Mouse (Mus musculus): ENCODE results near the gene Gm14085. TPM values are rescaled to one million over a fixed set of nuclear protein-coding genes. Genes with fewer than 3 reads are reported as not detected.

Gene Gm14085
- total RNA-seq, 1 experiment, result not detected

DNA sequence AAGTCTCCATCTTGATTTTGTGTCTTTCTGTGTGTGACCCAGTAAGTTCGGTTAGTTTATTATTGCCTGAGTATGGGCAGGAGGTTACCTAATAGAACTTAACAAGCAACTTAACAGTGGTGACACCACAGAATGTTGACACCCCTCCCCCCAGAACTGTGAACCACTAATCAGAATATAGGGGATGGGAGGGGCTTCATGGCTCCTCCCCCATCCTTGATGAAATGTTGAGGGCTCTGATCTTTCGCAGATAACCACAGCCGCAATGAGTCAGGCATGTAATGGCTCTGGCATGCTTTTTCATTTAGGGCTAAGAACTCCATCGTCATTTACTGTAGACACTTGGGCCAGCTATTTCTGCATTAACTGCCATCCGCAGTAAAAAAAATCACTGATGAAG, 76.5 kb downstream of the Gm14085 start:
- TF ChIP-seq MAFK (IDR thresholded peaks at IDR 0.05; ENCODE audit: insufficient read depth, low read depth, low read length) (no peak), HCFC1 (IDR thresholded peaks at IDR 0.05; ENCODE audit: borderline replicate concordance, insufficient read depth, low read length) (no peak), ZC3H11A (IDR thresholded peaks at IDR 0.05; ENCODE audit: borderline replicate concordance, low read depth, low read length) (no peak), CHD2 (IDR thresholded peaks at IDR 0.05; ENCODE audit: low read depth, low read length) (no peak), ZNF384 (IDR thresholded peaks at IDR 0.05; ENCODE audit: low read depth, low read length) (no peak)
- Histone ChIP-seq H3K9me3 (ENCODE audit: control insufficient read depth, insufficient read depth, low read depth, low read length) (no peaks in the 10 kb centered on the region), H3K4me1 (ENCODE audit: control insufficient read depth in 2 of 2, insufficient read depth in 2 of 2, low read length in 2 of 2, poor library complexity in 1 of 2) (no peaks in the 10 kb centered on the region), H3K9ac (ENCODE audit: insufficient read depth, low read depth, low read length, poor library complexity, severe bottlenecking) (no peak overlapping the region), H3K4me3 (ENCODE audit: insufficient read depth in 1 of 2, low read depth in 1 of 2, low read length in 2 of 2, poor library complexity in 1 of 2, severe bottlenecking in 1 of 2) (no peak overlapping the region), H3K36me3 (ENCODE audit: control insufficient read depth, insufficient read depth, low read length, poor library complexity, severe bottlenecking) (no peaks in the 10 kb centered on the region), H3K27ac (ENCODE audit: insufficient read depth, low read depth, low read length, poor library complexity, severe bottlenecking) (no peak overlapping the region)
- DNase-seq (ENCODE audit: low read depth, low spot score), result no peak
- in situ Hi-C loops (cut with MboI; ENCODE audit: low sequenced_read_pairs in 2 of 2, unreplicated experiment in 2 of 2), result no loop called here

DNA sequence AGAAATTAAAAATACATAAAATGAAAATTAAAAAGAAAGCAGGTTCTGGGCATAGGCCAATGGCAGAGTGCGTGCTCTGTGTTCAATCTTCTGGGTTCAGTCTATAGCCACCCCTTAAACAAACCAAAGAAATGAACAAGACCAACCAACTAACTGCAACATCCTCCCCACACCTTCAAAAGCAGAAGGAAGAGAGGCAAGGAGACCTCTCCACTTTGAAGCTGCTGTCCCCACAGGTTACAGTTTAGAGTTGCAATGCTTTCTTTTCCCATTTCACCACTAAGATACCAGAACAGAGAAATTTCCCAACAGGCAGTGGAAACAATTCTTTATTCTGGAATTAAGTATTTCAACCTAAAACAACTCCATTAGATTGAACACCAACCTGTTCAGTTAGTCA, 77.5 kb downstream of the Gm14085 start:
- Histone ChIP-seq H3K36me3 (ENCODE audit: control insufficient read depth, insufficient read depth, low read length, poor library complexity, severe bottlenecking) (no peaks in the 10 kb centered on the region), H3K4me3 (ENCODE audit: insufficient read depth in 1 of 2, low read depth in 1 of 2, low read length in 2 of 2, poor library complexity in 1 of 2, severe bottlenecking in 1 of 2) (no peak overlapping the region), H3K4me1 (ENCODE audit: control insufficient read depth in 2 of 2, insufficient read depth in 2 of 2, low read length in 2 of 2, poor library complexity in 1 of 2) (no peaks in the 10 kb centered on the region), H3K9ac (ENCODE audit: insufficient read depth, low read depth, low read length, poor library complexity, severe bottlenecking) (no peak overlapping the region), H3K9me3 (ENCODE audit: control insufficient read depth, insufficient read depth, low read depth, low read length) (no peaks in the 10 kb centered on the region), H3K27ac (ENCODE audit: insufficient read depth, low read depth, low read length, poor library complexity, severe bottlenecking) (no peak overlapping the region)
- in situ Hi-C loops (cut with MboI; ENCODE audit: low sequenced_read_pairs in 2 of 2, unreplicated experiment in 2 of 2), result no loop called here
- TF ChIP-seq HCFC1 (IDR thresholded peaks at IDR 0.05; ENCODE audit: borderline replicate concordance, insufficient read depth, low read length) (no peak), ZNF384 (IDR thresholded peaks at IDR 0.05; ENCODE audit: low read depth, low read length) (no peak), CHD2 (IDR thresholded peaks at IDR 0.05; ENCODE audit: low read depth, low read length) (no peak), ZC3H11A (IDR thresholded peaks at IDR 0.05; ENCODE audit: borderline replicate concordance, low read depth, low read length) (no peak), MAFK (IDR thresholded peaks at IDR 0.05; ENCODE audit: insufficient read depth, low read depth, low read length) (no peak)
- no peak for DNase-seq (ENCODE audit: low read depth, low spot score)

DNA sequence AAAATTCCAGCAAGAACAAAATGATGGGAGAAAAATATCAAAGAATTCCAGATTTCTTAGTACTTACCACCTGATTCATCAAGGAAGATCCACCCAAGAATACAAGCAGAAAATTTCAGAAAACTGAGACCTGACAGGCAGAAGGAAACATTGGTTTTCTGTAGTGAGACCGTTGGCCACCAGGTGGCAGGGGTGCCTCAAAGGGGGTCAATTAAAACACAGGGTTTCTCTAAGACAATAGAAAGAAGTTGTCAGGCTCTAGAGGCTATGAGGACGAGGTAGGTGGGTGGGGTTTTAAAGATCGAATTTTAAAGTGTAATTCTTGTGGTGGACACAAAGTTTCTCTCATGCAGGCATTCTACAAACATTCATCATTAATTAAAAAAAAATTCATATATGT, 84.7 kb downstream of the Gm14085 start:
- H3K27ac ChIP-seq (ENCODE audit: insufficient read depth, low read depth, low read length, poor library complexity, severe bottlenecking), result no peak overlapping the region
- peak; percentile 35 for DNase-seq (ENCODE audit: low read depth, low spot score)
- H3K4me1 ChIP-seq (ENCODE audit: control insufficient read depth in 2 of 2, insufficient read depth in 2 of 2, low read length in 2 of 2, poor library complexity in 1 of 2), result no peaks in the 10 kb centered on the region
- in situ Hi-C loops (cut with MboI; ENCODE audit: low sequenced_read_pairs in 2 of 2, unreplicated experiment in 2 of 2), result no loop called here
- H3K36me3 ChIP-seq (ENCODE audit: control insufficient read depth, insufficient read depth, low read length, poor library complexity, severe bottlenecking), result no peaks in the 10 kb centered on the region
- no peak for TF ChIP-seq ZC3H11A (IDR thresholded peaks at IDR 0.05; ENCODE audit: borderline replicate concordance, low read depth, low read length)
- TF ChIP-seq CHD2 (IDR thresholded peaks at IDR 0.05; ENCODE audit: low read depth, low read length), result no peak
- TF ChIP-seq ZNF384 (IDR thresholded peaks at IDR 0.05; ENCODE audit: low read depth, low read length), result no peak
- no peak for TF ChIP-seq HCFC1 (IDR thresholded peaks at IDR 0.05; ENCODE audit: borderline replicate concordance, insufficient read depth, low read length)
- TF ChIP-seq MAFK (IDR thresholded peaks at IDR 0.05; ENCODE audit: insufficient read depth, low read depth, low read length), result no peak
- no peak overlapping the region for H3K9ac ChIP-seq (ENCODE audit: insufficient read depth, low read depth, low read length, poor library complexity, severe bottlenecking)
- no peak overlapping the region for H3K4me3 ChIP-seq (ENCODE audit: insufficient read depth in 1 of 2, low read depth in 1 of 2, low read length in 2 of 2, poor library complexity in 1 of 2, severe bottlenecking in 1 of 2)
- H3K9me3 ChIP-seq (ENCODE audit: control insufficient read depth, insufficient read depth, low read depth, low read length), result no peaks in the 10 kb centered on the region

DNA sequence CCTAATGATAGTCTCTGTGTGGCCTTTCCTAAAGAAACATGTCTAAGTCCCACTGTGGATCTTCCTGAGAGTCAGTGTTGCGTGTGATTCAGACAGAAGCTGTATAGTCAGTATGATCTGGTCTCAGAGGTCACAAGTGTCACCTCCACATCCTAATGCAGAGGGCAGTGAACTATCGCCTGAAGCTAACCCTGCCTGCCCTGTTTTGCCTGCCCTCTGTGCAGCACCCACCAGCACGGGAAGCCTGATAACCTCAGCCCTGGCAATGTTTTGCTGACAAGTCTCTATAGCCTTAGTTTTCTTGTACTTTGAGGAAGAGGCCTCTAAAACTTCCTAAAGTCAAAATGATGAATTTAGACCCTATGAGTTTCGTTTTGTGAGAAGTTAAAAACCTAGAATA, 85.7 kb downstream of the Gm14085 start:
- Histone ChIP-seq H3K27ac (ENCODE audit: insufficient read depth, low read depth, low read length, poor library complexity, severe bottlenecking) (no peak overlapping the region), H3K4me1 (ENCODE audit: control insufficient read depth in 2 of 2, insufficient read depth in 2 of 2, low read length in 2 of 2, poor library complexity in 1 of 2) (no peaks in the 10 kb centered on the region), H3K9ac (ENCODE audit: insufficient read depth, low read depth, low read length, poor library complexity, severe bottlenecking) (no peak overlapping the region), H3K9me3 (ENCODE audit: control insufficient read depth, insufficient read depth, low read depth, low read length) (no peaks in the 10 kb centered on the region), H3K36me3 (ENCODE audit: control insufficient read depth, insufficient read depth, low read length, poor library complexity, severe bottlenecking) (no peaks in the 10 kb centered on the region), H3K4me3 (ENCODE audit: insufficient read depth in 1 of 2, low read depth in 1 of 2, low read length in 2 of 2, poor library complexity in 1 of 2, severe bottlenecking in 1 of 2) (no peak overlapping the region)
- in situ Hi-C loops (cut with MboI; ENCODE audit: low sequenced_read_pairs in 2 of 2, unreplicated experiment in 2 of 2), result loop anchor here in 1 of 2 experiments (10.0 kb wide), 1 partner anchor 184 kb away; no protein-coding TSS in a partner anchor
- no peak for DNase-seq (ENCODE audit: low read depth, low spot score)
- no peak for TF ChIP-seq CHD2 (IDR thresholded peaks at IDR 0.05; ENCODE audit: low read depth, low read length)
- TF ChIP-seq ZNF384 (IDR thresholded peaks at IDR 0.05; ENCODE audit: low read depth, low read length), result no peak
- no peak for TF ChIP-seq MAFK (IDR thresholded peaks at IDR 0.05; ENCODE audit: insufficient read depth, low read depth, low read length)
- no peak for TF ChIP-seq ZC3H11A (IDR thresholded peaks at IDR 0.05; ENCODE audit: borderline replicate concordance, low read depth, low read length)
- TF ChIP-seq HCFC1 (IDR thresholded peaks at IDR 0.05; ENCODE audit: borderline replicate concordance, insufficient read depth, low read length), result no peak

DNA sequence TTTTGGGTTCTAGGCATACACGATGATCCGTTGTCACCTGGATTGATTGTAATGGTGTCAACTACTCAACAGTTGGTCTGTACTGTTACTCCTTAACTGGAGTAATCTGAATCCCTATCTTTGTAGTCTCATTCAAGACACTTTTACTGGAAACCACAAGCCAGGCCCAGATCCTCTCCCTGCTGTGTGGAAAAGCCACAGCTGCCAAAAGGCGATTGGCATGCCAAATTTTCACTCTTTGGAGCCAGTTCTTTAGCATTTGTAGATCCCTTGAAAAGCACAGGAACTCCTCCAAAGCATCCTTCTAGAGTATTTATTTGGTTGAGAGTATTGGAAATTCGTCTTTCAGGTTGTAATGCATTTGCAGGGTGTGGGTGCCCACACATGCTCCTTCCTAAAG, 86.6 kb downstream of the Gm14085 start:
- Histone ChIP-seq H3K27ac (ENCODE audit: insufficient read depth, low read depth, low read length, poor library complexity, severe bottlenecking) (no peak overlapping the region), H3K36me3 (ENCODE audit: control insufficient read depth, insufficient read depth, low read length, poor library complexity, severe bottlenecking) (no peaks in the 10 kb centered on the region), H3K4me3 (ENCODE audit: insufficient read depth in 1 of 2, low read depth in 1 of 2, low read length in 2 of 2, poor library complexity in 1 of 2, severe bottlenecking in 1 of 2) (no peak overlapping the region), H3K9me3 (ENCODE audit: control insufficient read depth, insufficient read depth, low read depth, low read length) (no peaks in the 10 kb centered on the region), H3K9ac (ENCODE audit: insufficient read depth, low read depth, low read length, poor library complexity, severe bottlenecking) (no peak overlapping the region), H3K4me1 (ENCODE audit: control insufficient read depth in 2 of 2, insufficient read depth in 2 of 2, low read length in 2 of 2, poor library complexity in 1 of 2) (no peaks in the 10 kb centered on the region)
- TF ChIP-seq HCFC1 (IDR thresholded peaks at IDR 0.05; ENCODE audit: borderline replicate concordance, insufficient read depth, low read length) (no peak), ZNF384 (IDR thresholded peaks at IDR 0.05; ENCODE audit: low read depth, low read length) (no peak), ZC3H11A (IDR thresholded peaks at IDR 0.05; ENCODE audit: borderline replicate concordance, low read depth, low read length) (no peak), MAFK (IDR thresholded peaks at IDR 0.05; ENCODE audit: insufficient read depth, low read depth, low read length) (no peak), CHD2 (IDR thresholded peaks at IDR 0.05; ENCODE audit: low read depth, low read length) (no peak)
- no peak for DNase-seq (ENCODE audit: low read depth, low spot score)
- in situ Hi-C loops (cut with MboI; ENCODE audit: low sequenced_read_pairs in 2 of 2, unreplicated experiment in 2 of 2), result loop anchor here in 1 of 2 experiments (10.0 kb wide), 1 partner anchor 183 kb away; no protein-coding TSS in a partner anchor

All from ES-E14 (cell line).